Comparison of ENCODE assay signal across 19 mouse cellular contexts in the genomic region with DNA sequence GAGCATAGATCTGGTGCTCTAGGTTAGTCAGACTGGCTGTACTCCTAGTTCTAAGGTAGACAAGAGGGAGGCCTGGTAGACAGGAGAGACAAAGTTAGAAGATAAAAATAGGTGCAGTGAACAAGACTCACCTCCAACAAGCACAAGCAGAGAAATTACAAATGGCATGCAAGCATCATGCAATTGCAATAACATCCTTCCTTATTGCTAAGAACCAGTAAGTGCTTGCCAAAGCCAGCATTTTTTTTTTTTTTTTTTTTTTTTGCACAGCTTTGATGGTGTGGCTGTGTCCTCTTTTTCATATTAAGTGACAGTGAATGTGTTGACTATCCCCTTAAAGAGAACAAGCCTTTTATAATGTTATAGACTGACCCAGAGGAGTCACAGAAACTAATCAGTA.
"Had no signal": no experiment of that assay in that cellular context is flagged by ENCODE, and none has a peak within 500 bp of the region (broad histone marks: within the 10 kb centered on the region; RNA-seq: fewer than 3 reads in every experiment).

No protein-coding gene starts in this region.

- H3K4me1 ChIP-seq: neural tube, embryonic 15.5 days had no signal

- ATAC-seq: midbrain, embryonic 16.5 days had no signal

- H3K9ac ChIP-seq: liver, embryonic 14.5 days; lung, embryonic 14.5 days; midbrain, embryonic 12.5 days; neural tube, embryonic 13.5 days; neural tube, embryonic 15.5 days had no signal

- DNase-seq: lung, adult 18-20 months; lung, embryonic 14.5 days; lung, postnatal 10 days; lung, postnatal 4 days; midbrain, embryonic 14.5 days; retina, postnatal 1 day; right cerebral cortex, adult 18-20 months; right cerebral cortex, postnatal 25 days; right cerebral cortex, postnatal 4 days; spleen, adult 18-20 months; thymus, adult 18-20 months; thymus, postnatal 14 days; thymus, postnatal 36 days had no signal

- H3K9me3 ChIP-seq: midbrain, embryonic 12.5 days; neural tube, embryonic 13.5 days; neural tube, embryonic 15.5 days had no signal

- H3K4me3 ChIP-seq: midbrain, embryonic 12.5 days; myocyte; neural tube, embryonic 13.5 days; neural tube, embryonic 15.5 days had no signal

- H3K27me3 ChIP-seq: midbrain, embryonic 12.5 days; neural tube, embryonic 13.5 days; neural tube, embryonic 15.5 days had no signal

- H3K27ac ChIP-seq: liver, embryonic 14.5 days; neural tube, embryonic 13.5 days; neural tube, embryonic 15.5 days had no signal

- H3K4me2 ChIP-seq: lung, embryonic 14.5 days; midbrain, embryonic 12.5 days; neural tube, embryonic 13.5 days; neural tube, embryonic 15.5 days had no signal
